Mouse (Mus musculus) testis, adult 2 months (tissue): ENCODE measurements around the gene Alox12e.

Experiments used
- CTCF ChIP-seq: fragments of 200-500 bp; IDR thresholded peaks from 2 replicates; pipeline ENCODE4 v1.5.1; 2012; ENCODE audit warnings: low read depth, mild to moderate bottlenecking, inconsistent platforms, low read length, moderate library complexity; ENCODE audit not compliant: control insufficient read depth, insufficient read depth, insufficient replicate concordance
- POLR2A ChIP-seq: fragments of 200-500 bp; IDR thresholded peaks from 2 replicates; pipeline ENCODE4 v1.6.1; 2012; ENCODE audit warnings: low read depth, mild to moderate bottlenecking, inconsistent platforms, low read length, moderate library complexity; ENCODE audit not compliant: control insufficient read depth

DNA sequence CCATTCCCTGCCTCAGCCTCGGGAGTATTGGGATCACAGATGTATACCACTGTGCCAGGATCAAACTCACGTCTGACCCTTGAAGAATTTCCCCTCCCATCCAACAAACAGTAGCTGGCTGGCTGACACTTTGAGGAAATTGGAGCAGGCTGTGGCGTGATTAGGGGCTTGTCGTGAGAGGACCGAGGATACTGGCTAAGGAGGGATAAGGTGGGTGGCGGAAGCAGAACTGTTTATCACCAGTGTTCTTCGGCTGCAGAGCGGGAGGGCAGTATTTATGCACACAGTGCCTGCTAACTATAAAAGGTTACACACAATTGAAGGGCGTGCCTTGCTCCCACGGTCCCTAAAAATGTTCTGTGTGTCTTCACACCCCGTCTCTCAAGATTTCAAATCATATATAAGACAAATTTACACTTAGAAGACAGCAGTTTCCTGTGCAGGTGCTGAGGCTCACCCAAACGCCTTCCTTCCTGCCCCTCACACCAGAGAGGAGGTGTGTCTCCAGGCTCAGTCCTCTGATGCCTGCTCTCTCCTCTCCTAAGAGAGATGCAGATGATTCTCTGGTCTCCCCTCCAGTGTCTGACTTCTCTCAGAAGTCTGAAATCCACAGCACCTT lies 24.5 kb downstream of the Alox12e start:
- TF ChIP-seq CTCF (no peak), POLR2A (no peak)
